Mouse (Mus musculus) right cerebral cortex, adult 2 months (tissue): ENCODE data around the gene Cyb5d2.
A peak's percentile ranks its signal among the peaks of the same experiment; 100 is the strongest.
"Not testable (repeated sequence)": the region's sequence is repeated elsewhere in the genome, so short reads cannot be mapped to it uniquely, and the experiment has no call there.

Experiments
- DNase-seq, 2 experiments: peaks; one replicate each; pipeline ENCODE4 v3.0.0; 2021 to 2022; ENCODE audit warnings: low spot score in 2 of 2

Cyb5d2 gene

DNA sequence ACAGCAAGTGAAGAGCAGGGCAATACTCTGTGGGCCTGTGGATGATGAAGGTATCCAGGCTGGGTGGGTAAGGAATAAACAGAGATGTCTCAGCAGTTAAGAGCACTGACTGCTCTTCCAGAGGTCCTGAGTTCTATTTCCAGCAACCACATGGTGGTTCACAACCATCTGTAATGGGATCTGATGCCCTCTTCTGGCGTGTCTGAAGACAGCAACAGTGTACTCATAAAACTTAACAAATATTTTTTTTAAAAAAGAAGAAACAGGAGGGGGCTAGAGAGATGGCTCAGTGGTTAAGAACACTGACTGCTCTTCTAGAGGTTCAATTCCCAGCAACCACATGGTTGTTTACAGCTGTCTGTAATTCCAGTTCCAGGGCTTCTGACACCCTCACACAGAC is 23.3 kb downstream of the Cyb5d2 start:
- DNase-seq: not testable (repeated sequence)

DNA sequence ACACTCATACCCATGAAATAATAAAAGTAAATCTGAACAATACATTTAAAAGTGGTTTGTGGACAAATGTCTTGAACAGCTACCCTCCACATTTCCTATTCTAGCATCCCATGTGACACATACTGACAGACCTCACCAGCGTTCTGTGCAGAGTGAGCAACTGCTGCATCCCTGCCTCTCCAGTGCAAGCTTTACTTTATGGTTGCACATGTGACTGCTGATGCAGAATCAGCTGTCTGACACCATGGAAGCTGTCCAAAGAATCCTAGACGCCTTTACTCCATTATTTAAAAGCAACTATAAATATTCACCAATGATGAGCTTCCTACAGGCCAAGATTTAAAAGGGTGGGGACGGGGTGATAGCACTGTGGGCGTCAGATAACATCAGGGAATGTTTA is 24.5 kb downstream of the Cyb5d2 start:
- DNase-seq: no peak

DNA sequence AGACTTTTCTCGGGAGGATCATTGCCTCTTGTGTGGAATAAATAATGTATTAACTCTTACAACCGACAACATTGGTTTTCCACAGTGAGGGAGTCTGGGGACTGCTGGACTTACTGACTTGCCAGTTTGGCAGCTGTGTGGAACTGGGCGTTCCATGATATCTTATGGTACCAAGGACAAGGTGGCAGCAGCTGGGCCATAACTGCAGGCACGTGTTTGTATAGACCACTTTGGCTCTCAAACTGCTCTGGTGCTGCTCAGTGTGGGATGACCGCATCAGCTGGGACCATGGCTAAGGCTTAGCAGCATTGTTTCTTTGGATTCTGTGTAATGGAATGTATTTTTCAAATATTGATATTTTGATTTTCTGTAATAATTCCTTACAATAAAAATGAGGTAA is 25.1 kb downstream of the Cyb5d2 start:
- no peak for DNase-seq

DNA sequence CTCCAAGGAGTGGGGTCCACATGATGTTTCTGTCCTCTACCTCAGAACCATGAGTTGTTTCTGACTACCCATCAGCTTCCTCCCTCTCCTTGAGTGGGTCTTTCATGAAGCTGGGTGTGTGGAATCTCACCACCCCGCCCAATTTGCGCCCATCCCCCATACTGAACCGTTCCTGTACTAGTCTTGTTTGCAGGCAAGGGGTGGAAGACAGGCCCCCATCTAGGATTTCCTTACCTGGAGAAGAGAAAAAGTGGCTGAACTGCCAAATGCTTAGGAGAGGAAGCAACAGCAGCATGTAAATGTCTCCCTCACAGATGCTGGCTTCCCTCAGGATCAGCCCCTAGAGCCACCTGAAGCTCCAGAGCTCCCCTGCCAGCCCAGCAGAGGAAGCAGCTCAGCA is 25.6 kb downstream of the Cyb5d2 start:
- no peak for DNase-seq

DNA sequence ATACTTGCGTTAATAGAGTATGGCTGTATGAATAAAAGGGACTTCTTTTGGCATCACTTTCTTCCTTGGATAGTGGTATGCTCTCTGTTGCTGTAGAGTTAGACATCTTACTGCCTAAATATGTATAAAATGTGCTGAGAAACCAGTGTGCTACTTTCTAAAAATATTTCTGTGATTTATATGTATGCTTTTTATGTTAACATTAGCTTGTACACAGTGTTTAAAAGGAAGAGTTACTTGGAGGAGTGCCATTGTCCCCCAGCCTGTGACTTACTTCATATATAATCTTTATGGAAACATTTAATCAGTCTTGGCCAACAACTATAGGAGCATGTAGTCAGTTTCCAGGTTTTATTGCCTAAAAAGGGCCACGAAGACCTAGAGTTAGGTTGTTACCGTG is 26.9 kb downstream of the Cyb5d2 start:
- no peak for DNase-seq

DNA sequence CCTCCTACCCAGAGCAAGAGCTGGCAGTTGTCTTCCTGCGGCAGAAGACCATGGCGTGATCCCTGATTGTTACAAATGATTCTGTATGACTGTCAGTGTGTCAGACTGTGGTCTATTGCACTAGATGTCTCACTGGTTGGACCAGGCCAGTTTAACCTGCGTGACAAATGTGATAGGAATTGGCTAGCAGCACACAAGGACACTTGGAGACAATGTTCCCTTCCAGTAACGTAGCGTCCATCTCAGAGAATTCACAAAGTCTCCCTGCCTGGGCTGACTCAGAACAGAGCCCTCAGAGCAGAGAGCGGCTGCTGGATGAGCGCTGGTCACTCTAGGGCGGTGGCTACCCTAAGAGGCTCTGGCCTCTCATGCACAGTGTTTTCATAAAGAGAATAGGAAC is 28.2 kb downstream of the Cyb5d2 start:
- no peak for DNase-seq

DNA sequence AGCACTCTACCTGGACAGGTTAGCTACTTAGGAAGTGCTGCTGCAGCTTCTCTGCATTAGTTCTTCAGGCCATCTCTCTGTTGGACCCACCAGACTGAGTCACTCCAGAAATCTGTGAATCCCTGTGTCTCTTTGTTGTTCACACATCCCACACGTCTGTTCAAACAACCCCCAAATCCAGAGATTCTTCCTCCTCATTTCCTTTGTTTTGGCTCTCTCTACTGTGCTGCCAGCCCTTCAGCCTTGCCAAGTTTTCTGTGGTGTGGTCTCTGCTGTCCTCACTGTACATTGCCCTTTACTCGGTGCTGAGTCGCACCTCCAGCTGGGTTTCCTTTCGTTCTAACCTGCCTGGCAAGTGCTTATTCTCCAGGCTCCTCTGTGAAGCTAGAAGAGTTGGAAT is 31.7 kb downstream of the Cyb5d2 start:
- peak; percentile 43 to 52 for DNase-seq

DNA sequence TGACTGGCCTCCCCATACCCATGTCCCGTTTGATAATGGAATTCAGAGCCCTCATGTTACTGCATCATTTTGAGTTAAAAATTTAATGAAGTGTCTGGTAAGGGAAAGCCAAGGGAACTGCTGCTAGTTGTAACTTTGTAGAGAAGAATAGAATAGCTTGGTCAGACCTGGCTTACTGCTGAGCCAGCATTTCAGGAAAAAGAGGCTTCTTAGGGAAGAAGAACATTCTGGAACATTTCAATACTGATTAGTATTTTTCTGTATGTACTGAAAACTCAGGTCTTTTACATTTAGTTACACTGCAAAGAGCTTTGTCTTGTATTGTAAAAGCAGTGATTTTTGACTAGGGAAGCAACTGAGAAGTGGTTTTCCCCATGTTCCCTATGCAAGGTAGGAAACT is 35.2 kb downstream of the Cyb5d2 start:
- no peak for DNase-seq

DNA sequence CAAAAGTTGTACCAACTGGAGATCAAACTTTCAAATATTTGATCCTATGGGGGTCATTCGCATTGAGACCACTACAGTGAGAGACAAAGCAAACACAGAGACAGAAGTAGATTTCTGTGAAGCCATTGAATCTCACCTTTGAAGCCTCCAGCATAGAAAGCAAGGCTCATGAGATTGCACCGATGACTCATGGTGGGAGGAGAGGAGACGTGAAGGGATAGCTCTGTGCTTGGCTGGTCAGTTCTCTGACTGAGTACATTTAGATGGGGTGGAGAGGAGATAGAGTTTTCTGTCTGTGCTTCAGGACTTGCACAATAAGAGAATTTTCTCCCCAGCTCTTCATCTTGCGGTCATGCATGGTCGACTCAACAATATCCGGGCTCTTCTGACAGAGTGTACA is 36.4 kb downstream of the Cyb5d2 start:
- DNase-seq: no peak

DNA sequence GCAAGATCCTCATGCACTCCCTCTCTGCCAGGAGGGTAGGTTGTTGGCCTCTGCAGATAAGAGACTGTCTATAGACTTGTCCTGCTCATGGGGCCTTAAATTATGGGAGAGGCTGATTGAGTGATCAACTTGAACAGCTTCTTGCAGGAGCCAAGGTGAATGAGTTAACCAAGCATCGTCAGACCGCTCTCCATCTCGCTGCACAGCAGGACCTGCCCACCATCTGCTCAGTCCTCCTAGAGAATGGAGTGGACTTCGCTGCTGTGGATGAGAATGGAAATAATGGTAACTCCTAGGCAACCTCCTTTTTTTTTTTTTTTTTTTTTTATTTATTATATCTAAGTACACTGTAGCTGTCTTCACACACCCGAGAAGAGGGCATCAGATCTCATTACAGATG is 37.6 kb downstream of the Cyb5d2 start:
- no peak for DNase-seq

DNA sequence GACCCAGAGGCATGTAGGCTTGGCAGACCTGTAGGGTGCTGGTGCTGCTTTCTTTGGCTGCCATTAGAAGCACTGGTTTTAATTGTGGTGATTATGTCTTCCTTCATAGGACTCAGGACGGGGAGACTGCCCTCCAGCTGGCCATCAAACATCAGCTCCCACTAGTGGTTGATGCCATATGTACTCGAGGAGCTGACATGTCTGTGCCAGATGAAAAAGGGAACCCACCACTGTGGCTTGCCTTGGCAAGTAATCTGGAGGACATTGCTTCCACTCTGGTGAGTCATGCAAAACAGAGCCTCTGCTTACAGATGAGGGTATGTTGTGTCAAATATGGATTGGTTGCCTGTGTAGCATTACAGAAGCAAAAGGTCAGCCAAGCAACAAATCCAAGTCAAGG is 44.0 kb downstream of the Cyb5d2 start:
- no peak for DNase-seq

DNA sequence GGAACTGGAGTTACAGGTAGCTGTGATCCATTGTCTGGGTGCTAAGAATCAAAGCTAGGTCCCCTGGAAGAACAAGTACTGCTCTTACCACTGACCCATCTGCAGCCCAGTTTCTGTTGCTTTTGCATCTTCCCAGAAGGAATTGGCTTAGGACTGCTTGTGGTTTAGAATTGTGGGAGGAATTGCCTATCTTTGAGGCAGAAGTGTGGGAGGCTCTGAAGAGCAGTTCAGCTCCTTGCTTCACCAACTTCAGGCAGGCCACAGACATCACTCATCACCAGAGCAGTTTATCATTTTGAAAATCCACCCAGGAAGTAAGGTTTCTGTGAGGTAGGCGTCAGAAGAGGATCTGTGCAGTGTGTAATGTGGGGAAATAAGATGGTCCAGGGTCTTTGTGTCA is 56.9 kb downstream of the Cyb5d2 start:
- peak; percentile 13 to 22 for DNase-seq

DNA sequence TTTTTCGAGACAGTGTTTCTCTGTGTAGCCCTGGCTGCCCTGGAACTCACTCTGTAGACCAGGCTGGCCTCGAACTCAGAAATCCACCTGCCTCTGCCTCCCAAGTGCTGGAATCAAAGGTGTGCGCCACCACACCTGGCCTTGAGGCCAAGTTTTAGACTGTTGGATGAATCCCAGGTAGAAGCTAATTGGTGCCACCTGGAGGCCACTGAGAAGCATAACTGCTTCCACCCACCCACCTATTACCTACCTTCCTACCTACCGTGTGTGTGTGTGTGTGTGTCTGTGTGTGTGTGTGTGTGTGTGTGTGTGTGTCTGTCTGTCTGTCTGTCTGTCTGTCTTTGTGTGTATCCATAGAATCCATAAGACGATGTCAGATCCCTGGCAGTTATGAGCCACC is 58.4 kb downstream of the Cyb5d2 start:
- DNase-seq: not testable (repeated sequence)

DNA sequence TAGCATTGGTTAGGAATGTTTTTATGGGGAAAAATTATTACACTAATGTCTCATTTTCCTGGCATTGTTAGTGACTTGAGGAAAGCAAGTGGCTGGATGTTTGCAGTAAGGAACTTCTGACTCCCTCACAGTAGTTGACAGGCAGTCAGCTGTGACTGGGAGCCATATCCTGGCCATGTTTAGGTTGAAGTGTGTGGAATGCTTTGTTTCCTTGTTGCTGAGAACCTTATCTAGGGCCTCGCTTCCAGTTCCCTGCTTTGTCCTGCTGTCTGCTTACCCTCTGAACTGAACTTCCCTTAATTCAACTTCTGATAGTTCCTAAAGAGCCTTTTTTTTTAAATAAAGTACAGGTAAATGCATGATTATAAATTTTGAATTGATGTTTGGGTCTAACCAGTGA is 59.6 kb downstream of the Cyb5d2 start:
- no peak for DNase-seq

DNA sequence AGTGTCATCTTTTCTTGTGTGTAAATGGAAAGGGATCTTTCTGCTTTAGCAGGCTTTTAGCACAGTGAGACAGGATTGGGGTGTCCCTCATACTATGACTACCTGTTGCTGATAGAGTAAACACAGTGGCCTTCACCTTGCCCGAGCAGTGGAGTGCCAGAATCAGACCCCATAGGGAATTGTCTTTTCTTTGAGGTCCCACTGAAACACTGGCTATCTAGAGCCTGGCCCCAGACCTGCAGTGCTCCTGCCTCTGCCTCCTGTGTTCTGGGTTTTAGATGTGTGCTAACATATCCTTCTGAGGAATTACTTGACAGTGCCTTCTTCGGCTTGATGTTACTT is 60.5 kb downstream of the Cyb5d2 start:
- DNase-seq: no peak

DNA sequence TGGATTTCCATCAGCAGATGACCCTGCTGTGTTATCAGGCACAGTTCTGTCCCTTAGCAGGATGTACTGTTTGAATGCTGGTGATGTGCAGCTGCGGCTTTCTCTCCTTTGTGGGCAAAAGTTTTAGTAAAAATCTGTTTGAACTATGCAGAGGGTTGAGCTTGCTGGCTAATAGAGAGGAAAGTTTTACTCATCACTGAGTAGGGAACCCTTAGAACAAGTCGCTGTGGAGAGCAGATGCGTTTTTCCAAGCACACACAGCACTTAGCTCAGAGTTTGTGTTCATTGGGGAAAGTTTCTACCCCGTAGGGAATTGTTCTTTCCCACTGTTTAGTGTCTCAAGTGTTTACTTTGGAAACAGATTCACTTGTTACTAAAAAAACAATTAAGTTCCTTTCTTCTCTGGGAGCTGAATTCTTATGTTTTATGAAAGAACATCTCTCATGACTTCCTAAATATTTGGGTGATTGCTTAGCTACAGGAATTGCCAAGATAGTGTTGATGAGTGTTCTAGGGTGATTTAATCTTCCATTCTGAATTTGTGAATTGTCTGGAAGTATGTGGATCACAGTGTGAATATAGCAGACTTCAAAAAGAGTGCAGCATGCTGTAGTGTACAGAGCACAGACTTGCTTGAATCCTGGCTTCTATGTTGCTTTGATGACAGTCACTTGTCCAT is 61.0 kb downstream of the Cyb5d2 start:
- no peak for DNase-seq

DNA sequence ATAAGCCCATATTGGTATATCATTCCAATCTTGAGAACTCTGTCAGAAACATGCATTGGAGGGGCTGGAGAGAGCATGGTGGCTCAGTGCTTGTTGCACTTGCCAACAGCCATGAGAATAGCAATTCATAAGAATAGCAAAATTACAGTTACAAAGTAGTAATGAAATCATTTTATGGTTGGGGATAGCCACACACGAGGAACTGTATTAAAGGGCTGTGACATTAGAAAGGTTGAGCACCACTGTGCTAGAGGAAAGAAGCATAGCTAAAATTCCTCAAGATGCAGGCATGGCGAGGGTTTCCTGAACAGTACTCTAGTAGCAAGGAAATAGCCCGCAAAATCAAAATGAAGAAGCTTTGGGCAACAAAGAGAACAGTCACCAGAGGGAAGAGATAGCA is 62.2 kb downstream of the Cyb5d2 start:
- no peak for DNase-seq
